Mouse (Mus musculus): ENCODE measurements around the gene Ehd4. TPM values are rescaled to one million over a fixed set of nuclear protein-coding genes. Genes with fewer than 3 reads are reported as not detected.
A peak's percentile ranks its signal among the peaks of the same experiment; 100 is the strongest.

The Ehd4 gene
- polyA plus RNA-seq, 1 experiment from 2014 or later: 9.7 TPM

- Histone ChIP-seq H3K4me3 (no peak overlapping the region), H3K27ac (replicated peaks) (no peak overlapping the region), H3K4me1 (no peaks in the 10 kb centered on the region), H3K4me2 (replicated peaks) (no peak overlapping the region), H3K9ac (replicated peaks) (no peak overlapping the region), H3K36me3 (no peaks in the 10 kb centered on the region), H3K9me3 (no peaks in the 10 kb centered on the region), H3K27me3 (no peaks in the 10 kb centered on the region)
- ATAC-seq (replicated peaks): no peak
- 78% methylated on average over 3 of the region's 3 CpGs for WGBS
These were observed 68.4 kb downstream of the Ehd4 start for GRCm38 (mm10) chr2:120086038-120086437.

GRCm38 (mm10) chr2:120084593-120085361 lies 69.6 kb downstream of the Ehd4 start:
- H3K9me3 ChIP-seq: no peaks in the 10 kb centered on the region
- WGBS: 77% methylated on average over 14 of the region's 14 CpGs
- H3K27me3 ChIP-seq: no peaks in the 10 kb centered on the region
- no peaks in the 10 kb centered on the region for H3K4me1 ChIP-seq
- H3K9ac ChIP-seq (replicated peaks): no peak overlapping the region
- H3K4me2 ChIP-seq (replicated peaks): no peak overlapping the region
- no peak overlapping the region for H3K4me3 ChIP-seq
- ATAC-seq (replicated peaks): no peak
- no peak overlapping the region for H3K27ac ChIP-seq (replicated peaks)
- no peaks in the 10 kb centered on the region for H3K36me3 ChIP-seq

- no peak overlapping the region for H3K27ac ChIP-seq (replicated peaks)
- no peaks in the 10 kb centered on the region for H3K4me1 ChIP-seq
- H3K4me3 ChIP-seq: no peak overlapping the region
- H3K9ac ChIP-seq (replicated peaks): no peak overlapping the region
- 72% methylated on average over 2 of the region's 2 CpGs for WGBS
- ATAC-seq (replicated peaks): no peak
- no peak overlapping the region for H3K4me2 ChIP-seq (replicated peaks)
- H3K9me3 ChIP-seq: no peaks in the 10 kb centered on the region
- H3K27me3 ChIP-seq: peaks cover under 1% of the 10 kb centered on the region
- no peaks in the 10 kb centered on the region for H3K36me3 ChIP-seq
These were observed 72.0 kb downstream of the Ehd4 start for GRCm38 (mm10) chr2:120082416-120082815.

GRCm38 (mm10) chr2:120076076-120076705 lies 78.2 kb downstream of the Ehd4 start:
- Histone ChIP-seq H3K9me3 (no peaks in the 10 kb centered on the region), H3K36me3 (no peaks in the 10 kb centered on the region), H3K4me1 (peaks cover 8% of the 10 kb centered on the region), H3K4me2 (replicated peaks) (peak overlapping the region; percentile 54), H3K9ac (replicated peaks) (no peak overlapping the region; the same call in 1 of the 2 replicates), H3K4me3 (peak overlapping the region; percentile 39), H3K27ac (replicated peaks) (no peak overlapping the region), H3K27me3 (peaks cover 21% of the 10 kb centered on the region)
- under 1% methylated on average over 36 of the region's 36 CpGs for WGBS
- ATAC-seq (replicated peaks): peak; percentile 53

- Histone ChIP-seq H3K4me3 (no peak overlapping the region), H3K27ac (replicated peaks) (no peak overlapping the region), H3K9me3 (no peaks in the 10 kb centered on the region), H3K4me2 (replicated peaks) (no peak overlapping the region), H3K36me3 (no peaks in the 10 kb centered on the region), H3K4me1 (peaks cover 8% of the 10 kb centered on the region), H3K9ac (replicated peaks) (no peak overlapping the region), H3K27me3 (peaks cover 21% of the 10 kb centered on the region)
- WGBS: 93% methylated on average over 4 of the region's 4 CpGs
- ATAC-seq (replicated peaks): no peak
These were observed 80.3 kb downstream of the Ehd4 start for GRCm38 (mm10) chr2:120074096-120074495.

- Histone ChIP-seq H3K36me3 (no peaks in the 10 kb centered on the region), H3K27me3 (0 out of 2 replicates have a peak, but pooled peaks cover under 1% of the 10 kb centered on the region), H3K9ac (replicated peaks) (no peak overlapping the region), H3K4me2 (replicated peaks) (no peak overlapping the region), H3K4me1 (no peaks in the 10 kb centered on the region), H3K9me3 (no peaks in the 10 kb centered on the region), H3K27ac (replicated peaks) (no peak overlapping the region), H3K4me3 (no peak overlapping the region)
- ATAC-seq (replicated peaks): no peak
- WGBS: 63% methylated on average over 8 of the region's 8 CpGs
These were observed 84.9 kb downstream of the Ehd4 start for GRCm38 (mm10) chr2:120069466-120069990.

GRCm38 (mm10) chr2:120068555-120069465 lies 85.6 kb downstream of the Ehd4 start:
- Histone ChIP-seq H3K9me3 (no peaks in the 10 kb centered on the region), H3K27ac (replicated peaks) (no peak overlapping the region), H3K27me3 (no peaks in the 10 kb centered on the region), H3K4me2 (replicated peaks) (no peak overlapping the region), H3K4me1 (no peaks in the 10 kb centered on the region), H3K4me3 (no peak overlapping the region), H3K36me3 (no peaks in the 10 kb centered on the region), H3K9ac (replicated peaks) (no peak overlapping the region)
- peak; percentile 48; the same call in 1 of the 2 replicates for ATAC-seq (replicated peaks)
- 38% methylated on average over 16 of the region's 16 CpGs for WGBS

GRCm38 (mm10) chr2:120066224-120066623 lies 88.2 kb downstream of the Ehd4 start:
- no peaks in the 10 kb centered on the region for H3K4me1 ChIP-seq
- no peak overlapping the region for H3K9ac ChIP-seq (replicated peaks)
- H3K4me3 ChIP-seq: no peak overlapping the region
- no peaks in the 10 kb centered on the region for H3K9me3 ChIP-seq
- 57% methylated on average over 3 of the region's 3 CpGs for WGBS
- H3K4me2 ChIP-seq (replicated peaks): no peak overlapping the region
- no peaks in the 10 kb centered on the region for H3K27me3 ChIP-seq
- H3K36me3 ChIP-seq: no peaks in the 10 kb centered on the region
- H3K27ac ChIP-seq (replicated peaks): no peak overlapping the region
- no peak for ATAC-seq (replicated peaks)

GRCm38 (mm10) chr2:120065243-120065642 lies 89.2 kb downstream of the Ehd4 start:
- no peak overlapping the region for H3K27ac ChIP-seq (replicated peaks)
- no peaks in the 10 kb centered on the region for H3K4me1 ChIP-seq
- no peak overlapping the region for H3K4me2 ChIP-seq (replicated peaks)
- H3K36me3 ChIP-seq: no peaks in the 10 kb centered on the region
- H3K9me3 ChIP-seq: no peaks in the 10 kb centered on the region
- no peak for ATAC-seq (replicated peaks)
- no peaks in the 10 kb centered on the region for H3K27me3 ChIP-seq
- H3K9ac ChIP-seq (replicated peaks): no peak overlapping the region
- 90% methylated on average over 10 of the region's 10 CpGs for WGBS
- no peak overlapping the region for H3K4me3 ChIP-seq

GRCm38 (mm10) chr2:120064639-120065038 lies 89.8 kb downstream of the Ehd4 start:
- WGBS: 85% methylated on average over 6 of the region's 6 CpGs
- no peaks in the 10 kb centered on the region for H3K27me3 ChIP-seq
- H3K4me2 ChIP-seq (replicated peaks): no peak overlapping the region

GRCm38 (mm10) chr2:120062248-120062647 lies 92.2 kb downstream of the Ehd4 start:
- ATAC-seq (replicated peaks): no peak
- WGBS: 70% methylated on average over 8 of the region's 8 CpGs

More at GRCm38 (mm10) chr2:120064639-120065038, 89.8 kb downstream of the Ehd4 start:
- Histone ChIP-seq H3K4me1 (no peaks in the 10 kb centered on the region), H3K9me3 (no peaks in the 10 kb centered on the region), H3K9ac (replicated peaks) (no peak overlapping the region), H3K4me3 (no peak overlapping the region), H3K36me3 (no peaks in the 10 kb centered on the region), H3K27ac (replicated peaks) (no peak overlapping the region)
- no peak for ATAC-seq (replicated peaks)

More at GRCm38 (mm10) chr2:120062248-120062647, 92.2 kb downstream of the Ehd4 start:
- H3K27me3 ChIP-seq: no peaks in the 10 kb centered on the region
- H3K4me3 ChIP-seq: no peak overlapping the region
- H3K4me1 ChIP-seq: no peaks in the 10 kb centered on the region
- no peak overlapping the region for H3K27ac ChIP-seq (replicated peaks)
- H3K9me3 ChIP-seq: no peaks in the 10 kb centered on the region
- no peak overlapping the region for H3K4me2 ChIP-seq (replicated peaks)
- H3K36me3 ChIP-seq: no peaks in the 10 kb centered on the region
- H3K9ac ChIP-seq (replicated peaks): no peak overlapping the region

Data from forebrain, embryonic 15.5 days (tissue).